ENCODE assay signal across 9 mouse cellular contexts in genomic region chr1:164135360-164135759, GRCm38 (mm10). TPM values are rescaled to one million over a fixed set of nuclear protein-coding genes. Genes with fewer than 3 reads are reported as not detected.
DNase-seq lines count a peak whose midpoint lies in the region; ATAC-seq and TF ChIP-seq lines count a peak whose summit lies in the region.
"Had no signal": no experiment of that assay in that cellular context is flagged by ENCODE, and none has a peak within 500 bp of the region (broad histone marks: within the 10 kb centered on the region; RNA-seq: fewer than 3 reads in every experiment).

No protein-coding gene starts in this region.

- no peaks in the 10 kb centered on the region for H3K4me1 ChIP-seq in MEL (ENCODE audit: control insufficient read depth in 1 of 2, insufficient read depth in 2 of 2, low read length in 2 of 2)
- H3K4me1 ChIP-seq in liver, embryonic 16.5 days (ENCODE audit: control insufficient read depth, low read depth, low read length) = no peaks in the 10 kb centered on the region
- no peaks in the 10 kb centered on the region for H3K4me1 ChIP-seq in limb, embryonic 10.5 days
- no peaks in the 10 kb centered on the region for H3K4me1 ChIP-seq in forebrain, embryonic 15.5 days

- no peak overlapping the region for H3ac ChIP-seq in C2C12 (ENCODE audit: control insufficient read depth, insufficient read length, low read depth)

- no peak overlapping the region for H3K4me2 ChIP-seq in liver, embryonic 16.5 days (ENCODE audit: low read depth, low read length)
- H3K4me2 ChIP-seq in forebrain, embryonic 15.5 days (replicated peaks) = no peak overlapping the region

- no peak for TF ChIP-seq POLR2A in MEL (IDR thresholded peaks at IDR 0.05; ENCODE audit: control insufficient read depth in 1 of 2, insufficient read depth in 1 of 2, low read depth in 1 of 2, low read length in 2 of 2, poor library complexity in 1 of 2)

- H3K27me3 ChIP-seq in C2C12 (ENCODE audit: control insufficient read depth, insufficient read depth, insufficient read length) = no peaks in the 10 kb centered on the region
- peaks cover 0 to 1% of the 10 kb centered on the region in 2 experiments; a peak in 3 of 4 replicates for H3K27me3 ChIP-seq in MEL (ENCODE audit: control insufficient read depth in 1 of 2, insufficient read depth in 2 of 2, low read length in 2 of 2)
- H3K27me3 ChIP-seq in liver, embryonic 16.5 days (ENCODE audit: control insufficient read depth, insufficient read depth, low read depth, low read length) = no peaks in the 10 kb centered on the region
- H3K27me3 ChIP-seq in limb, embryonic 10.5 days (ENCODE audit: low read depth, poor library complexity, severe bottlenecking) = no peaks in the 10 kb centered on the region
- no peaks in the 10 kb centered on the region for H3K27me3 ChIP-seq in forebrain, embryonic 15.5 days

- no peak overlapping the region for H3K9ac ChIP-seq in MEL (ENCODE audit: control insufficient read depth, low read depth, low read length, poor library complexity, severe bottlenecking)
- H3K9ac ChIP-seq in liver, embryonic 16.5 days (ENCODE audit: low read depth, low read length) = no peak overlapping the region
- H3K9ac ChIP-seq in forebrain, embryonic 15.5 days (replicated peaks) = no peak overlapping the region

- no peak for TF ChIP-seq RAD21 in MEL (IDR thresholded peaks at IDR 0.05; ENCODE audit: low read depth, low read length)

- 4% methylated on average over 5 of the region's 5 CpGs for WGBS in liver, embryonic 16.5 days (ENCODE audit: insufficient replicate concordance)
- 82% methylated on average over 5 of the region's 5 CpGs for WGBS in limb, embryonic 10.5 days
- 76% methylated on average over 5 of the region's 5 CpGs for WGBS in forebrain, embryonic 15.5 days

- no peaks in the 10 kb centered on the region for H3K79me2 ChIP-seq in C2C12 (ENCODE audit: control insufficient read depth, insufficient read depth)
- H3K79me2 ChIP-seq in MEL (ENCODE audit: control insufficient read depth, insufficient read depth, low read length, poor library complexity) = no peaks in the 10 kb centered on the region

- no peak for TF ChIP-seq CTCF in C2C12 (IDR thresholded peaks at IDR 0.05; ENCODE audit: control insufficient read depth, insufficient read depth, insufficient read length)
- no peak for TF ChIP-seq CTCF in MEL (IDR thresholded peaks at IDR 0.05 in 2 of 3, conservative IDR thresholded peaks at IDR 0.05 in 1 of 3; ENCODE audit: control insufficient read depth in 1 of 3, insufficient read depth in 1 of 3, low read depth in 2 of 3, low read length in 3 of 3, poor library complexity in 1 of 3, severe bottlenecking in 1 of 3)

- TF ChIP-seq EP300 in MEL (IDR thresholded peaks at IDR 0.05; ENCODE audit: low read depth in 1 of 2, low read length in 2 of 2) = no peak

- peak; percentile 12 for DNase-seq in MEL (ENCODE audit: low read depth, low spot score)
- DNase-seq in naive thymus-derived CD4-positive, alpha-beta T cell, adult 2 months (ENCODE audit: low read depth) = peak; percentile 87
- no peak for DNase-seq in neural tube, embryonic 10.5 days (ENCODE audit: extremely low spot score, low spot score)
- DNase-seq in limb, embryonic 10.5 days (ENCODE audit: low spot score) = no peak
- DNase-seq in layer of hippocampus, postnatal 25 days (ENCODE audit: extremely low spot score in 1 of 2, low spot score in 1 of 2) = no peak
- DNase-seq: adrenal gland, postnatal 25 days had no signal

- H3K79me3 ChIP-seq in C2C12 (ENCODE audit: low read depth) = no peaks in the 10 kb centered on the region

- H3K4me3 ChIP-seq in C2C12 (ENCODE audit: insufficient read depth, poor library complexity, severe bottlenecking) (no peak overlapping the region), MEL (ENCODE audit: control insufficient read depth in 1 of 2, insufficient read depth in 1 of 2, low read depth in 2 of 2, low read length in 2 of 2) (no peak overlapping the region)
- H3K4me3 ChIP-seq in liver, embryonic 16.5 days (ENCODE audit: low read depth, low read length) = no peak overlapping the region
- H3K4me3 ChIP-seq in limb, embryonic 10.5 days = no peak overlapping the region
- no peak overlapping the region for H3K4me3 ChIP-seq in forebrain, embryonic 15.5 days

- H3K9me3 ChIP-seq in MEL (replicated peaks; ENCODE audit: insufficient read depth, low read length) = no peaks in the 10 kb centered on the region
- H3K9me3 ChIP-seq in liver, embryonic 16.5 days (replicated peaks; ENCODE audit: control insufficient read depth, low read length) = no peaks in the 10 kb centered on the region
- H3K9me3 ChIP-seq in limb, embryonic 10.5 days (replicated peaks) = no peaks in the 10 kb centered on the region
- no peaks in the 10 kb centered on the region for H3K9me3 ChIP-seq in forebrain, embryonic 15.5 days

- ATAC-seq in liver, embryonic 16.5 days (ENCODE audit: low read depth) = peak; percentile 63
- no peak for ATAC-seq in forebrain, embryonic 15.5 days (replicated peaks)

- H3K27ac ChIP-seq in MEL (ENCODE audit: control insufficient read depth, low read depth, low read length) = no peak overlapping the region
- no peak overlapping the region for H3K27ac ChIP-seq in liver, embryonic 16.5 days (ENCODE audit: low read length)
- H3K27ac ChIP-seq in limb, embryonic 10.5 days = no peak overlapping the region
- no peak overlapping the region for H3K27ac ChIP-seq in forebrain, embryonic 15.5 days (replicated peaks)

- H3K36me3 ChIP-seq in C2C12 (ENCODE audit: control insufficient read depth, insufficient read depth) (peaks cover 8% of the 10 kb centered on the region), MEL (ENCODE audit: control insufficient read depth in 1 of 2, insufficient read depth in 2 of 2, low read length in 2 of 2) (no peaks in the 10 kb centered on the region)
- H3K36me3 ChIP-seq in liver, embryonic 16.5 days (ENCODE audit: control insufficient read depth, insufficient read depth) = no peaks in the 10 kb centered on the region
- no peaks in the 10 kb centered on the region for H3K36me3 ChIP-seq in limb, embryonic 10.5 days
- no peaks in the 10 kb centered on the region for H3K36me3 ChIP-seq in forebrain, embryonic 15.5 days

TF ChIP-seq in C2C12, 6 proteins besides CTCF, POLR2A, EP300 and RAD21:
- no peak for TF ChIP-seq MYOG (IDR thresholded peaks at IDR 0.05; ENCODE audit: control insufficient read depth, extremely low read depth, insufficient read length)
- TF ChIP-seq MAX (IDR thresholded peaks at IDR 0.05) = peak; percentile 89
- TF ChIP-seq USF1 (IDR thresholded peaks at IDR 0.05; ENCODE audit: low read depth) = no peak
- no peak for TF ChIP-seq MYOD1 (IDR thresholded peaks at IDR 0.05; ENCODE audit: control insufficient read depth, insufficient read length, low read depth)
- peak; percentile 84 for TF ChIP-seq CEBPB (IDR thresholded peaks at IDR 0.05; ENCODE audit: low read depth)
- TF ChIP-seq FOSL1 (IDR thresholded peaks at IDR 0.05; ENCODE audit: insufficient read depth, low read length, poor library complexity, severe bottlenecking) = no peak

TF ChIP-seq in MEL, 35 proteins besides CTCF, POLR2A, EP300 and RAD21:
- no peak for TF ChIP-seq ZNF384 (IDR thresholded peaks at IDR 0.05; ENCODE audit: low read depth, low read length)
- TF ChIP-seq E2F4 (IDR thresholded peaks at IDR 0.05; ENCODE audit: borderline replicate concordance, low read depth, low read length) = no peak
- TF ChIP-seq GABPA (IDR thresholded peaks at IDR 0.05; ENCODE audit: low read depth, low read length) = no peak
- no peak for TF ChIP-seq USF2 (IDR thresholded peaks at IDR 0.05; ENCODE audit: borderline replicate concordance in 1 of 2, insufficient read depth in 1 of 2, low read depth in 1 of 2, low read length in 2 of 2)
- TF ChIP-seq MXI1 (IDR thresholded peaks at IDR 0.05; ENCODE audit: low read depth, low read length) = no peak
- no peak for TF ChIP-seq POLR2AphosphoS2 (IDR thresholded peaks at IDR 0.05; ENCODE audit: low read length)
- TF ChIP-seq KAT2A (conservative IDR thresholded peaks at IDR 0.05; ENCODE audit: low read depth, low read length) = no peak
- no peak for TF ChIP-seq NRF1 (IDR thresholded peaks at IDR 0.05; ENCODE audit: insufficient read depth, low read depth, low read length, poor library complexity, severe bottlenecking)
- no peak for TF ChIP-seq UBTF (IDR thresholded peaks at IDR 0.05; ENCODE audit: borderline replicate concordance, insufficient read depth, low read depth, low read length)

RNA-seq across cellular contexts. Expression of gene F5, which starts 16.3 kb away (rescaled TPM):
- polyA plus RNA-seq in C2C12 (2012; fragmentation: generic; extraction: Trizol) (0.01 TPM), MEL (2012; ENCODE audit: insufficient read depth in 1 of 2, insufficient read length in 2 of 2, low read depth in 1 of 2, low replicate concordance in 2 of 2, missing spikeins in 1 of 2) (not detected)
- not detected in 2 replicates for total RNA-seq in MEL (2012; rRNA removed)
- polyA plus RNA-seq in liver, embryonic 16.5 days (2015; fragmentation: Nextera tagmentation; extraction: Ambion mirVana) = 15.3 and 19.1 TPM in 2 replicates
- 0.24 and 0.29 TPM in 2 replicates for polyA plus RNA-seq in limb, embryonic 10.5 days (2016; fragmentation: Nextera tagmentation; extraction: Ambion mirVana)
- polyA plus RNA-seq in forebrain, embryonic 15.5 days (2015; fragmentation: Nextera tagmentation; extraction: Ambion mirVana) = 0.09 and 0.27 TPM in 2 replicates
- total RNA-seq in layer of hippocampus, postnatal 25 days (2021) = under 1 TPM; 0.57 to 0.68 TPM

RNA-seq across cellular contexts. Expression of gene Selp, which starts 20.3 kb away (rescaled TPM):
- polyA plus RNA-seq in C2C12 (2012; fragmentation: generic; extraction: Trizol) (24.1 TPM), MEL (2012; ENCODE audit: insufficient read depth in 1 of 2, insufficient read length in 2 of 2, low read depth in 1 of 2, low replicate concordance in 2 of 2, missing spikeins in 1 of 2) (not detected)
- not detected in 2 replicates for total RNA-seq in MEL (2012; rRNA removed)
- polyA plus RNA-seq in liver, embryonic 16.5 days (2015; fragmentation: Nextera tagmentation; extraction: Ambion mirVana) = 0.75 and 1.2 TPM in 2 replicates
- polyA plus RNA-seq in limb, embryonic 10.5 days (2016; fragmentation: Nextera tagmentation; extraction: Ambion mirVana) = 0.04 and 0.05 TPM in 2 replicates
- polyA plus RNA-seq in forebrain, embryonic 15.5 days (2015; fragmentation: Nextera tagmentation; extraction: Ambion mirVana) = not detected in 2 replicates
- not detected for total RNA-seq in layer of hippocampus, postnatal 25 days (2021)

Comparison
In these comparisons a context has a peak if more than half of its experiments do, and no peak if none do; other contexts are left out.
1. DNase-seq: peak in MEL (single experiment) and naive thymus-derived CD4-positive, alpha-beta T cell, adult 2 months (single experiment); none in neural tube, embryonic 10.5 days (single experiment), limb, embryonic 10.5 days (single experiment) and layer of hippocampus, postnatal 25 days (0 of 2).
2. RNA of gene F5, which starts 16.3 kb away (polyA plus RNA-seq): 15.3 to 19.1 TPM in liver, embryonic 16.5 days; 0.09 to 0.27 TPM in forebrain, embryonic 15.5 days, 0.24 to 0.29 TPM in limb, embryonic 10.5 days, 0.01 TPM in C2C12 (single experiment) and not detected in MEL; every median in the first group is over 10 times any median in the second.
3. RNA of gene Selp, which starts 20.3 kb away (polyA plus RNA-seq): 24.1 TPM in C2C12 (single experiment); 0.75 to 1.2 TPM in liver, embryonic 16.5 days, 0.04 to 0.05 TPM in limb, embryonic 10.5 days, not detected in MEL and not detected in forebrain, embryonic 15.5 days; every median in the first group is over 10 times any median in the second.